Mouse (Mus musculus) olfactory bulb, adult 2 months (tissue): Measurements from ENCODE around the gene Cfap44.

ENCODE experiments used
- CTCF ChIP-seq: fragments of 200-500 bp; IDR thresholded peaks from 2 replicates; pipeline ENCODE4 v1.5.1; 2012; ENCODE audit warnings: low read depth, mild to moderate bottlenecking, low read length, moderate library complexity; ENCODE audit not compliant: insufficient read depth
- POLR2A ChIP-seq: fragments of 200-500 bp; IDR thresholded peaks from 2 replicates; pipeline ENCODE4 v1.6.1; 2012; ENCODE audit warnings: mild to moderate bottlenecking, low read depth, low read length, moderate library complexity; ENCODE audit not compliant: insufficient read depth

- no peak for TF ChIP-seq POLR2A
- no peak for TF ChIP-seq CTCF
These were observed 13.0 kb upstream of the Cfap44 start for GRCm38 (mm10) chr16:44381578-44381977.
